Mouse (Mus musculus) heart, adult 9 months (tissue): ENCODE data around the gene Ppif.

ENCODE experiments used
- DNase-seq, 2 experiments: peaks; one replicate each; pipeline ENCODE4 v3.0.0; 2022; ENCODE audit warnings: low spot score in 2 of 2

Ppif gene

DNA sequence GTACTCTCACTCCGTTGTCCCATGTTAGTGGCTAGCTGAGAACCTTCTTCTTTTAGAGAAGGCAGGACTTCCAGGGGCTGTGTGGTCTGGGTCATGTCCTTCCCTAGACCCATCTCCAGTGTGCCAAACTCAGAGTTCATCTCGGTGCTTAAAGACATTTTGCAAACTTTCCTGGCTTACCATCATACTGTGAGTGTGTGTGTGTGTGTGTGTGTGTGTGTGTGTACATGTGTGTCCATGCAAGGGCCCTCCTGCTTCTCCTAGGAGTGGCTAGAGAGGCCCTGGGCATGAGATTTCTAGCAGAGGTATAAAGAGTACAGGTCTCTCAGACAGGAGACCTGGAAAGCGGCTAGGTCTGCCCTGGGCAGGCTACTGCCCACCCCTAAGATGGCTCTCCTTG, 42.2 kb downstream of the Ppif start:
- DNase-seq, result no peak

DNA sequence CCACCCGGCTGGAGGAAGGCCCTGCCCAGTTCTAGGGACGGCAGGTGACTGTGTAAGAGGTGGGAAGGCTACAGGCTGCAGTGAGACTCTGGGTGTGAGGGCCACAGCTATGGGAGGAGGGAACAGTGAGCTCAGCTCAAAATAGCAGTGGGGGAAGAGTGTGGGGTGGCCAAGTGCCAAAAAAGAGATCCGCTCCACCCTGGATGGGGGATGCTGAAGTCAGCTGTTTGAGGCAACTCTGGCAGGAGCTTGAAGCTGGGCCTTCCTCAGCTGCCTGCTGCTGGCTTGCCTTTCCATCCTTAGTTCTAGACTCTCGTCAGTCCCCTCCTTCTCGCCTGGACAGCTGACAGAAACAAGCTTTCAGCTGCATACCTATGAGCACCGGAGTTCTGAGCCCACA, 42.6 kb downstream of the Ppif start:
- peak; percentile 89 to 91 for DNase-seq

DNA sequence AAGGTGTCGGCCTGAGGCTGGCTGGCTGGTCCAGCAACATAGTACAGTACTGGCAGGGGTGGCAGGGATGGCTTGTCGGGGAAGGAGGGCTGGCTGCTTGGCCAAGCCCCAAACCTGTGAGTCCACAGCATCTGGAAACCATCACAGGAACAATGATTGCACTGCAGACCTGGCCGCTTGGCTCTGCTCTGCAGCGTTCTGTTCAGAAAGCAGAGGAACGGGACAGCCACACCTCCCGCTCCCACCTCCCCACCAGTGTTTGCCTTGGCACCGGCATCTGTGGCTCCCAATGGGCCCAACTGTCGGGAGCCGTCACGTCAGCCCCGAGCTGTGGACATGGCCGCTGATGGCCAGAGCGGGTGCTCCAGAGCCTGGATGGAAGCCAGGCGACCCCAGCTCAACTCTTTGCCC, 44.6 kb downstream of the Ppif start:
- peak; percentile 73 to 74 for DNase-seq

DNA sequence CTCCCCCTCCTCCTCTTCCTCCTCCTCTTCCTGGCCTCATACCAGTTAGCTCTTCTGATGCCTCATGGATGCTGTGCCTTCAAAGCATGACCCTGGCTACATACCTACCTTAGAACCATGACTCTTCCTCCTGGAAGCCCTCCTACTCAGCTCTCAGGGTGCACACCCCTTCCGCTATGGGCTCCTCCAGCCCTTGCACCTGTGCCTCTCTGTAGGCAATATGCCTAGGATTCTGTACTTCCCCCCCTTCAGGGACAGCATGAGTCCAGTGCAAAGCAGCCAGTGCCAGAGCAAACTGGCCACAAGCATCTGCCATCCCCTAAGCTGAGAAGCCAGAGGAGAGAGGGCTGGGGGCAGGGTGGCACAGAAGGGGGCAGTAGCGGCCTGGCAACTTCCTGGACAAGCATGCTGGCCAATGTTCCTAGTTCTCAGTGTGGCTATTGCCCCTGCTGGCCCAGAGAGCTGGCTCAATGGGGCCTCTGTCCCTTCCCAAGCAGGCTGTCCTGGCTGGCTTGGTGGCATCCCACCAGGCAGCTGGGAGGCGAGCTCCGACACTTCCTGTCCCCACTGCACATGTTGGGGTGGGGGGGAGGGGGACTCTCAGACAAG, 46.1 kb downstream of the Ppif start:
- DNase-seq, result no peak

DNA sequence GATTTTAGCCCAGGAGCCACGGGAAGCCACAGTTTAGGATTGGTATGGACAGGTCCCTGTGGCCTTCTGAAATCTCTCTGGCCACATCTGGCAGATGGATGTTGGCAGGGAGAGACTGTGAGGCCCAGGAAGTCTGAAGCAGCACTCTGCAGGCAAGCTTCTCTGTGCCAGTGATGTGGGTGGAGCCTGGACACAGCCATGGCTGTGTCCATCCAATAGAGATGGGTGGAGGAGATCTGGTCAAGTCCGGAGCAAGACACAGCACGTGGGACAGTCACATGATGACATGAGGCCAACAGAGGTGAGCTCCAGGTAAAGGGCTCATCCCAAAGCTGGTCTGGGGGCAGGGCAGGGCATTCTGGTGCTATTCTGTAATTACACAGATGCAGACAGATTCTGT, 47.3 kb downstream of the Ppif start:
- no peak for DNase-seq

DNA sequence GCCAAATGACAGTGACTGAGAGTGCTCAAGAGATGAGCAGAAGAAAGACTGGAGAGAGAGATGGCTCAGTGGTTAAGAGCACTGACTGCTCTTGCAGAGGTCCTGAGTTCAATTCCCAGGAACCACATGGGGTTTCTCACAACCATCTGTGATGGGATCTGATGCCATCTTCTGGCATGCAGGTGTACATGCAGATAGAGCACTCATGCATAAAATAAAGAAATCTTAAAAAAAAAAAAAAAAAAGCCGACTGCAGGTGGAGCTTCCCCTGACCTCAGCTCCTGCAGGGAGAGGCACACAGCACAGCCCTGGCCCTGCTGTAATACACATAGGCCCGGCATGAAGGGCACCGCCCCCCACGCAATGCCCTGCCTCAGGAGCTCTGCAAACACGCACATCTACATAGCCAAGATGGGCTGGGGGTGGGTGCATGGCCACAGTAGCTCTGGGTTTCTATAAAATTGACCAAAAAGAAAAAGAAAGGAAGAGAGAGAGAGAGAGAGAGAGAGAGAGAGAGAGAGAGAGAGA, 48.0 kb downstream of the Ppif start:
- no peak for DNase-seq

DNA sequence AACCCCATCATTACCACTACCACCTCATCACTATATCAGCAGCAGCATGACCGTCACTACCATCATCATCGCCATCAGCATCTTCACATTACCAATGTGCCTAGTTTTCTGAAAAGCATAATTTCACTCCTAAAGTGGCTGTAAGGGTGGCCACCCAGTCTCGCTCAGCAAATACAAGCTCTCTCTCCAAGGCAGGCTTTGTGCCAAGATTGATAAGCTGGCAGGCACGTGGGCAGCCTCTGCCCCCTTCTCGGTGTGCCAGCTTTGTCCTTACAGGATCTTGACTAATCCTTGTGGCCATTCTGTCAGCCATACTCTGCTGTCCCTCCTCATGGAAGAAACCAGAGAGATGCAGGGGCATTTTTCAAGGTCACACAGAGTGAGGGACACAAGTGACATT, 49.0 kb downstream of the Ppif start:
- no peak for DNase-seq

DNA sequence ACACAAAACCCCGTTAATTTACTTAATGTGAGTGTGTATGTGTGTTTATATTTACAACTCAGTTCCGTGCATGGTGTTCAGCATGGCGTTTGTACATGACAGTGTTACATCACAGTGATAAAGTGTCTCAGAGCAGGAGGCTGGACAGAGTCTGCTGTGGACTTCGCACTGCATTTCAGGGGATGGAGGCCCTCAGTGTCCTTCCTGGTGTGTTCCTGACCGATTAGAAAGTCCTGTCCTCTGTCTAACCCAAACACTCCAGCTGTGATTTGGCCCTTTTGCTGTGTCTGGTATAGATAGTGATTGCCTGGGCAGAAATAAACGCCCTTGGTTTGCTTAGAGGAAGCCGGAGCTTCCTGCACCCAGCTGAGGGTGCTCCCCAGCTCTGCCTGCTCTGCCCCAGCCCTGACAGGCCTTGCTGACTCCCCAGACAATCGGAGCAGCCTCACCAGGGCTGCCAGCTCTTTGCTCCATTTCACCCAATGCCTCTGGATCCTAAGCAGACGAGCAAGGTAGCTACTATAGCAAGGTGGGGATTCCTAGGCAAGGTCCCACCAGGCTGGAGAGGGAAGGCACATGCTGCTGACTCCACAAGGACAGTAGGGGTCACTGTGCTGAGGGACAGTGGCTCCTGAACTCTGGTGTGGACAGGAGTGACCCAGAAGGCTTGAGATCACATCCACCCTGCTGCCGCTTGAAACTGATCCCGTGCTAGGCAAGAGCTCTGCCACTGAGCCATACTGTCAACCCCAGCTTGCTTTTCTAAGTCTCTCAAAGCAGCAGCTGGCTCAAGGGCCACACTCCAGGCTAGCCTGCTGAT, 51.6 kb downstream of the Ppif start:
- peak in 1 of 2 experiments; percentile 54 for DNase-seq

DNA sequence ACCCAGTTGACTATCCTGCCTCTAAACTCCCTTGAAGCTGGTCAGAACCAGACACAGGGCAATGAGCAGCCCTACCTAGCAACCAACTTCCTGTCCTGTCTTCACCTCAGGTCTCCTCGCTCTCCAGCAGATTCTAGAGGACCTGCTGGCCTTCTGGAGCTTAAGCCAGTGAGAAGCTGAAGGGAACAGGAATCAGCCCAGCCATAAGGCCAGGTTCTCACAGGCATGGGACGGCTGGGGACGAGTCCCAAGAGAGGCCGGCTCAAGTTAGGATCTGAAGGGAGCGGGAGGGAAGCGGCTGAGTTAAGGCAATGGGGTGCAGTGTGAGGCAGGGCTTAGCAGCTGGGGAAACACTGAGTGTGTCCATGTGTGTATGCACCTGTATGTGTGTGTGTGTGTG, 52.4 kb downstream of the Ppif start:
- DNase-seq, result no peak

DNA sequence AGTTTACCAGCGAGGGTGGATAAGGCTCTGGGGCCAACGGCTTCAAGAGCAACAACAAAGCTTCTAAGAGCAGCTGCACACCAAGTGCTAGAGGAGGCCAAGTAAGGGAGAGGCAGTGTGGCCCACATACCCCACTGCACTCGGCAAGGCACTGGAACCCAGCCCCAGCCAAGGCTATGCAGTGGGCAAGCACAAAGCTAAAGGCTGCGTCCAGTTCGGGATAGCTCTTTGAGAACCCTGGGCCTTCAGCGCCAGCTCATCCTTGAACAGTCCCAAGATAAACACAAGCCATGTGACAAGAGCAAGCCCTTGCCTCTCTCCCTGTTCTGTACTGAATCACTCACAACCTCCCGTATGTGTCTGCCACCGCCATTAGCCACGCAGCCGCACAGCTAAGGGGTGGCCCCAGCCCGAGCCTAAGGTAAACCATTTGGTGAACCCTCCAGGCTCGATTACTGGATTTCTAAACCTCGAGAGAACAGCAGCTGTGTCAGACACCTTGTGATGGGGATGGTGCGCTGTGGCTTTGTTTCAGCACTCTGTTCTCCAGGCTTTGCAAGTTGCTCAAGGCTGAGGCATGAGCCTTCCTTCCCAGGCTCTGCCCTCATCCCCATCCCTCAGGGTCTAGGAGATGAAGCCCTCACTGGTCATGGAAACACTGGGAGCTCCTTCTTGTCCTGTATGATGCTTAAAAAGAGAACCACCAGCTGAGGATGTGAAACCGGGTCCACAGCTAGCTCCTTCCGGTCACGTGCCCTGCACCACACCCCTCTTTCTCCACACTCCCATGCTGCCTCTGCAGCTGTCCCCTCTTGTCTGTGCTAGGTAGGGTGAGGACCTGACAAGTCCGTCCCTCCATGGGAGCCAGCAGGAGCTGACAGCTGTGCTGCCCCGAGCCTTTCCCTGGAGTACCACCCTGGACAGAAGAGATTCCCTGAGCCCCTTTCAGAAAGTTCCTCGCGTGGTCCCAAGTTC, 53.3 kb downstream of the Ppif start:
- DNase-seq, result peak; percentile 57 to 75

DNA sequence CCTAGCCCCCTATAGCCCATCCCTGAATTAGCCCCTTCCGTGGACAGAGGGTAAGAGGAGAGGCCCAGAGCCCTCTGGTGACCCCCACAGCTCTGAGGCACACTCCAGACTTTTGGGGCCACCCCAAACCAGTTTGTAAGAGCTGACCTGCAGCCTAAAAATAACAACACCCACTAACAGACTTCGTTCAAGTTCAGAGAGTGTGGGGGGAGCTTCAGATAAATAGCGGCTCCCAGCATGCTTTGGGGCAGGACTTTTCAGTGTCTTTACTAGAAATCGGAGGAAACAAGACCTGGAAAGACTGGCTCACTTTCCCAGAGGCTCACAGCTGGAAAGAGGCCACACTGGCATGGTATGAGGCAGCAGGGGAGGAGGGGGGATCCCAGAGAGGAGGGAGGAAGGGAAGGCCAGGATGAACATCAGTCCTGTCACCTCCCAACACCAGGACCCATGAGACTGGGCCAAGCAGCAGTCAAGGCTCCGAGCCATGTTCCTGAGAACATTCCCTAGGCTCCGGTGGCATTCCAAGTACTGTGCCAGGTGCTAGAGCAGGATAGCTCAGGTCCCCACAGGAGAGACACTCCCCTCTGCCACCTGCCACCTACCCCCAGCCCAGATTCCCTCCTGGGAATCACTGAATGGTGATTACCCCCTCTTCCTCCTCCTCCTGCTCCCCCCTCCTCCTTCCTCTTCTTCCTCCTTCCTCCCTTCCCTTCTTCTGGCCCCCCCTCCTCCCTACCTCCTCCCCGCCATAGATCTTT, 54.2 kb downstream of the Ppif start:
- DNase-seq, result no peak

DNA sequence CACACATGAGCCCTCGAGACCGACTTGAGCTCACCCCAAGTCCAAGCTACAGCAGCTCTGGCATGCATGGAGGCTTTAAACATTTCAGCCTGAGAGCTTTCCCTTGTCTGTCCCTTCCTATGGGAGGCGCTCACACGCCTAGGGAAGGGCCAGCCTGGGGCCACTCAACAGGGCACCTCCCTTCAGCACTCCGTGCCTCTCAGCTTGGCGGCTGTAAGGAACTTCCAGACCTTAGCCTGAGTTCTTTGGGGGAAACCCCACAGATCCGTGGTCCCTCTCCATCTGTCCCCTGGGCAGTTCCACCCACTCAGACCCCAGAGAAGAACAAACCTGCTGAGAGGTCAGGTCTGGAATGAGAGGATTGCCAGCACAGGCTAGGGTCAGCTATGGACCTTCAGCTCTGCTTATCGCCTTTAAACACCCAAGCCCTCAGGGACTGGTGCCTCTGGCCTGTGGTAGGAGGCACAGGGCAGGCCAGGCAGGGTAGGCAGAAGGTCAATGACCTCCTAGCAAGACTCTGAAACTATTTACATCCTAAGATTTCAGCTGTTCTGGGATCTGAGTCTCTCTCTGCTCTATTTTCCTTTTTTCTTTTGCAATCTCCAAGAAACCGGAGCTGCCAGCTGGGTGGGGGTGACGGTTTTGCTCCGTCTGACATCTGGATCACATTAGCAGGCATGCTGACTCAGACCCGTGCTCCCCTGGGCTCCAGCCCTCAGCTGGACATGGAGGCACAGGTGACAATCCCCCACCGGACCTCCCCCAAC, 55.4 kb downstream of the Ppif start:
- DNase-seq, result peak; percentile 74 to 75
